Mouse (Mus musculus) midbrain, postnatal 0 days (tissue): ENCODE results near the gene Nop16. TPM values are rescaled to one million over a fixed set of nuclear protein-coding genes. Genes with fewer than 3 reads are reported as not detected.

Source experiments
- ATAC-seq: fragments of 200-750 bp; cut with Nextera tagmentation; 2 replicates; pipeline ENCODE4 v1.8.0; 2017; ENCODE audit warnings: moderate number of reproducible peaks, mild to moderate bottlenecking, moderate TSS enrichment, moderate library complexity; ENCODE audit not compliant: low FRiP score
- DNase-seq: peaks from one replicate; pipeline ENCODE4 v3.0.0-alpha.2; 2015; ENCODE audit warnings: low spot score
- H3K27ac ChIP-seq: fragments of 300-500 bp; sonication (generic); 2 replicates; pipeline ENCODE4 v1.5.1; 2014; ENCODE audit warnings: low read depth, mild to moderate bottlenecking, low read length, mixed read lengths
- H3K27me3 ChIP-seq: fragments of 300-500 bp; sonication (generic); 2 replicates; pipeline ENCODE4 v1.6.1; 2014; ENCODE audit warnings: low read length, control low read depth, mixed read lengths; ENCODE audit not compliant: insufficient read depth
- H3K36me3 ChIP-seq: fragments of 300-500 bp; sonication (generic); 2 replicates; pipeline ENCODE4 v1.6.1; 2014; ENCODE audit warnings: low read length, control low read depth, mixed read lengths; ENCODE audit not compliant: insufficient read depth
- H3K4me1 ChIP-seq: fragments of 300-500 bp; sonication (generic); 2 replicates; pipeline ENCODE4 v1.6.1; 2014; ENCODE audit warnings: mild to moderate bottlenecking, control low read depth, antibody characterized with exemption, low read length, mixed read lengths; ENCODE audit not compliant: insufficient read depth
- H3K4me2 ChIP-seq: fragments of 300-500 bp; sonication (generic); 2 replicates; pipeline ENCODE4 v1.6.1; 2014; ENCODE audit warnings: low read depth, mild to moderate bottlenecking, low read length, mixed read lengths; ENCODE audit not compliant: poor library complexity, severe bottlenecking
- H3K4me3 ChIP-seq: fragments of 300-500 bp; sonication (generic); 2 replicates; pipeline ENCODE4 v1.5.1; 2014; ENCODE audit warnings: low read depth, mild to moderate bottlenecking, low read length, moderate library complexity
- H3K9ac ChIP-seq: fragments of 300-500 bp; sonication (generic); replicated peaks from 2 replicates; pipeline ENCODE4 v1.6.1; 2014; ENCODE audit warnings: mild to moderate bottlenecking, low read length, moderate library complexity, mixed read lengths; ENCODE audit not compliant: poor library complexity, severe bottlenecking
- H3K9me3 ChIP-seq: fragments of 300-500 bp; sonication (generic); 2 replicates; pipeline ENCODE4 v1.6.1; 2016; ENCODE audit warnings: low read length, control low read depth
- CTCF ChIP-seq: IDR thresholded peaks from 2 replicates; pipeline ENCODE4 v1.5.1; 2016; ENCODE audit warnings: antibody characterized with exemption, mild to moderate bottlenecking
- WGBS: fragments of 180-500 bp; shearing (Covaris S2); extraction: QIAGEN DNeasy Blood & Tissue Kit; methylation state at CpG from one replicate; pipeline ENCODE4 v1.1.7; 2014; 5-methylcytosine and 5-hydroxymethylcytosine counted together
- microRNA-seq: library from miRNA; unstranded; fragments of <30 nt; microRNA quantifications from one replicate; pipeline ENCODE4, GENCODE M21; 2016; ENCODE audit warnings: borderline number of aligned reads
- polyA plus RNA-seq: library from polyadenylated mRNA; unstranded; fragments of >200 nt; fragmentation: Nextera tagmentation; extraction: Ambion mirVana; gene quantifications from 2 replicates; pipeline ENCODE4 v1.2.1, GENCODE M21; 2015
- total RNA-seq: library from RNA; depleted of rRNA; stranded (reverse); fragments of >200 nt; gene quantifications from 2 replicates; pipeline ENCODE4 v1.2.3, GENCODE M21; 2014; rRNA removed

Gene Nop16
- total and polyA plus RNA-seq, 2 experiments from 2014 or later, result 26.7 to 53.8 TPM

DNA sequence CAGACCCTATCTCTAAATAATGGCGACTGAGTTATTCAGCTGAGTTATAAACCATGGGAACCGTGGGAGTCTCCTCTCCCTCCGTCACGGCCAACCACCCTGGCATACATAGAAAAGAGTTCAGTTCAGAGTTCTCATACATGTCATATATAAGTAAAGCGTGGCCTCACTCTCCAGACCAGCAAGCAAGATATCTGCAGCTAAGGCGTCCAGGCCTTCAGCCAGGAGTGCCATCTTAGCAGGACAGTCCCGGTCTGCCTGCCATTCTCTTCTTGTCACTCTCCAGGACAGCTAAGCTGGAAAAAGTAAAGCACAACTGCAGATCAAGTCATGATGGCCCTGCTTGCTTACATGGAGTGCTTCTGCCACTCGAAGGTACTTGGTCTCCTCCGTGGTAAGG lies 33.7 kb downstream of the Nop16 start:
- no peak for TF ChIP-seq CTCF
- Histone ChIP-seq H3K9me3 (no peaks in the 10 kb centered on the region), H3K4me2 (no peak overlapping the region), H3K9ac (no peak overlapping the region), H3K27ac (no peak overlapping the region), H3K27me3 (no peaks in the 10 kb centered on the region), H3K36me3 (peaks cover 70% of the 10 kb centered on the region), H3K4me1 (no peaks in the 10 kb centered on the region), H3K4me3 (no peak overlapping the region)
- no peak for ATAC-seq
- WGBS, result 97% methylated on average over 9 of the region's 9 CpGs
- no peak for DNase-seq

DNA sequence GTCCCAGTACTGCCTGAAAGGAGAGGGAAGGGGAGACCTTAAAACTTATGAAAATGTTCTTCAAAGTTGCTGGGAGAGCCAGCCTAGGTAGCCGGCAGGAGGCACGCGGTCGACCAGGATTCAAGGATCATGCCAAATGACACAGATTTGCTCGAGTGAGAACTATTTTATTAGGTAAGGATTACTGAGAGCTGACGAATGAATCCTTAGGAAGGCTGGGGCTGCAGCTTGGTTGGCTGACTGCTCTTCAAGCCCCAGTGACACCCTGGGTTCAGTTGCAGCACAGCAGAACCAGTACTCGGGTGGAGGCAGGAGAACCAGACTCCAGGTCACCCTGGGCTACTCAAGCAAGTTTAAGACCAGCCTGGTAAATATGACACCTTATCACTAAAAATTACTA lies 41.9 kb downstream of the Nop16 start:
- Histone ChIP-seq H3K9ac (no peak overlapping the region), H3K4me1 (no peaks in the 10 kb centered on the region), H3K9me3 (no peaks in the 10 kb centered on the region), H3K27ac (no peak overlapping the region), H3K4me3 (no peak overlapping the region), H3K36me3 (peaks cover 35% of the 10 kb centered on the region), H3K4me2 (no peak overlapping the region), H3K27me3 (no peaks in the 10 kb centered on the region)
- DNase-seq, result no peak
- no peak for TF ChIP-seq CTCF
- WGBS, result 77% methylated on average over 7 of the region's 7 CpGs
- no peak for ATAC-seq

Small RNA genes within 50 kb of the gene (microRNA-seq; reads per million reads assigned to microRNA genes)
- not detected for gene Gm24195

Other genes starting within 250 kb of the Nop16 start
- 88.7 and 106 TPM in 2 replicates for gene Cplx2, start 218.7 kb downstream of the Nop16 start, total RNA-seq
- 30.4 and 31.2 TPM in 2 replicates for gene Cplx2, start 218.7 kb downstream of the Nop16 start, polyA plus RNA-seq
- 51.7 and 62.6 TPM in 2 replicates for gene Thoc3, start 121.2 kb downstream of the Nop16 start, total RNA-seq
- 127 and 133 TPM in 2 replicates for gene Thoc3, start 121.2 kb downstream of the Nop16 start, polyA plus RNA-seq
- gene Simc1, start 86.3 kb downstream of the Nop16 start, total RNA-seq, result 20.1 and 23.6 TPM in 2 replicates
- gene Simc1, start 86.3 kb downstream of the Nop16 start, polyA plus RNA-seq, result 9.8 and 10.2 TPM in 2 replicates
- 205 and 230 TPM in 2 replicates for gene 4833439L19Rik, start 24.7 kb downstream of the Nop16 start, total RNA-seq
- gene 4833439L19Rik, start 24.7 kb downstream of the Nop16 start, polyA plus RNA-seq, result 240 and 248 TPM in 2 replicates
- gene Arl10, start 15.1 kb downstream of the Nop16 start, total RNA-seq, result 161 and 171 TPM in 2 replicates
- gene Arl10, start 15.1 kb downstream of the Nop16 start, polyA plus RNA-seq, result 79.2 and 80.2 TPM in 2 replicates
- 110 and 203 TPM in 2 replicates for gene Higd2a, start 117 bp upstream of the Nop16 start, total RNA-seq
- 327 and 330 TPM in 2 replicates for gene Higd2a, start 117 bp upstream of the Nop16 start, polyA plus RNA-seq
- 243 and 256 TPM in 2 replicates for gene Cltb, start 21.3 kb upstream of the Nop16 start, total RNA-seq
- gene Cltb, start 21.3 kb upstream of the Nop16 start, polyA plus RNA-seq, result 326 and 328 TPM in 2 replicates
- 49.3 and 57.9 TPM in 2 replicates for gene Faf2, start 31.7 kb upstream of the Nop16 start, total RNA-seq
- gene Faf2, start 31.7 kb upstream of the Nop16 start, polyA plus RNA-seq, result 53.0 and 56.4 TPM in 2 replicates
- gene Rnf44, start 103.8 kb upstream of the Nop16 start, total RNA-seq, result 67.6 and 71.2 TPM in 2 replicates
- 51.7 and 52.0 TPM in 2 replicates for gene Rnf44, start 103.8 kb upstream of the Nop16 start, polyA plus RNA-seq
- gene Cdhr2, start 111.4 kb upstream of the Nop16 start, total RNA-seq, result 0.33 and 0.52 TPM in 2 replicates
- 0.65 and 0.84 TPM in 2 replicates for gene Cdhr2, start 111.4 kb upstream of the Nop16 start, polyA plus RNA-seq
- gene Gprin1, start 159.8 kb upstream of the Nop16 start, total RNA-seq, result 167 and 170 TPM in 2 replicates
- 21.7 and 23.0 TPM in 2 replicates for gene Gprin1, start 159.8 kb upstream of the Nop16 start, polyA plus RNA-seq
- gene Sncb, start 176.5 kb upstream of the Nop16 start, total RNA-seq, result 84.6 and 90.6 TPM in 2 replicates
- 213 and 233 TPM in 2 replicates for gene Sncb, start 176.5 kb upstream of the Nop16 start, polyA plus RNA-seq
- not detected in 2 replicates for gene Eif4e1b, start 193.9 kb upstream of the Nop16 start, total RNA-seq
- gene Eif4e1b, start 193.9 kb upstream of the Nop16 start, polyA plus RNA-seq, result not detected in 2 replicates
- 43.4 and 58.1 TPM in 2 replicates for gene Tspan17, start 199.3 kb upstream of the Nop16 start, total RNA-seq
- gene Tspan17, start 199.3 kb upstream of the Nop16 start, polyA plus RNA-seq, result 100 and 115 TPM in 2 replicates